Mouse (Mus musculus) mouse embryonic stem cell (cell line): Measurements from ENCODE around the gene Slc22a1.

Experiments used
- in situ Hi-C, 2 experiments: fragments of 300-500 bp; cut with MboI; formaldehyde crosslinking; loops; 1 replicate in 1 of 2; 3 replicates in 1 of 2; pipeline ENCODE4 v1.14.3; 2019 to 2020; ENCODE audit warnings: low sequenced_read_pairs in 2 of 2, low pct_unique_long_range_greater_than_20kb in 1 of 2, mixed read lengths in 1 of 2; ENCODE audit not compliant: unreplicated experiment in 1 of 2

The Slc22a1 gene

DNA sequence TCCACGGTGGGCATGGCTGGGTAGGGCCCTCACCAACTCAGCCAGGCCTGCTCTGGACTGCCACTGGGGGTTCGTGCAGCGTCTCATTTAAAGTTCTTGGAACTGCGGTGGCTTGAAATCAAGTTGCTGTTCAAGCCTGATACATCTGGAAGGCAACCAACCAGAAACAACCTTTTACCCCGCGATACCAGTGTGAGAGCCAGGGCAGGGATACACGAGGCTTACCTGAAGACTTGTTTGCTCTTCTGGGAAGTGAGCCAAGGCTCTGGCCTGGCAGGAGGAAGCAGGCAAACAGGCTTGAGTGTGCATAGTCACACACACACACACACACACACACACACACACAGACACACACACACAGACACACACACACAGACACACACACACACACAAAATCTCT lies at the start of gene Slc22a1:
TSS of gene Slc22a1 (minus strand) at position 184 of the 400 bp plus-strand sequence.
- in situ Hi-C loops, result no loop called here

DNA sequence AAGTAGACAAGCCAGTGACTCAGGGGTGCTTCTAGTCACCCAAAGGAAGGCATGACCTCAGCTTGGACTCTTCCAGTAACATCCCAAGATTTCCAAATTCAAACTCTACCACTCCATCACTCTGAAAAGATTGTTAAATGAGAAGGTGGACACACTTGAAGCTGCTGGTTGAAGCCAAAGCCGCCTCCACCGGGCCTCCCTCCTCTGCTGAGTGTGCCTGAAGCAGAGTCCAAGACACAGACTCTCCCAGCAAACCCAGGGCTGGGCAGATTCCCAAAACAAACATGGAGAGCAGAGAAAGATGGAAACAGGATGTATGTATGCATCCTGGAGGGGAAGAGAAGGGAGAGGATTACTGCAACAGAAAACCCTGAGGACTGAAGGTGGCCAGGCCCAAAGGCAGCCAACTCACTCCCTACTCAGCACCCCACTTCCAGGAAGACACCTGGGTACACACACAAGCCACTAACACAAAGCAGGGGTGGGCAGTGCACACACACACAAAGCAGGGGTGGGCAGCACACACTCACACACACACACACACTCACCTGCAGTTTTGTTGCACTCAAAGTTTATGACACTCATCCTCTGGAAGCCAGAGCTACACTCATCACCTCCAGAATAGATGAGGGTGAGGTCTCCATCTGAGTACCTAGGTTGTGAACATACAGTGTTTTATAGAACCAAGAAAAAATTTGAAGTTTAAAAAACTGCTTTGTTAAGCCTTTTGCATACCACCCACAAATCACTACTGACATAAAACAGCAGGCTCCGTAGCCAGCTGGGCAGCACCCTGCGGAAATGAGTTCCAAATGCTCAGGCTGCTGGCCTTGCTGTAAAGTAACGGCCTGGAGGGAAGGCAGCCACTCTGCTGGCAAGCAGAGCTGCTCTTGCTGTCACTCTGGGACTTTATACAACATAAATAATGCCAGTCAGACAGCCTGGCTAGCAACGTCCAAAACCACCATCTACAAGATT lies 49.4 kb upstream of the Slc22a1 start:
- in situ Hi-C loops, result no loop called here

DNA sequence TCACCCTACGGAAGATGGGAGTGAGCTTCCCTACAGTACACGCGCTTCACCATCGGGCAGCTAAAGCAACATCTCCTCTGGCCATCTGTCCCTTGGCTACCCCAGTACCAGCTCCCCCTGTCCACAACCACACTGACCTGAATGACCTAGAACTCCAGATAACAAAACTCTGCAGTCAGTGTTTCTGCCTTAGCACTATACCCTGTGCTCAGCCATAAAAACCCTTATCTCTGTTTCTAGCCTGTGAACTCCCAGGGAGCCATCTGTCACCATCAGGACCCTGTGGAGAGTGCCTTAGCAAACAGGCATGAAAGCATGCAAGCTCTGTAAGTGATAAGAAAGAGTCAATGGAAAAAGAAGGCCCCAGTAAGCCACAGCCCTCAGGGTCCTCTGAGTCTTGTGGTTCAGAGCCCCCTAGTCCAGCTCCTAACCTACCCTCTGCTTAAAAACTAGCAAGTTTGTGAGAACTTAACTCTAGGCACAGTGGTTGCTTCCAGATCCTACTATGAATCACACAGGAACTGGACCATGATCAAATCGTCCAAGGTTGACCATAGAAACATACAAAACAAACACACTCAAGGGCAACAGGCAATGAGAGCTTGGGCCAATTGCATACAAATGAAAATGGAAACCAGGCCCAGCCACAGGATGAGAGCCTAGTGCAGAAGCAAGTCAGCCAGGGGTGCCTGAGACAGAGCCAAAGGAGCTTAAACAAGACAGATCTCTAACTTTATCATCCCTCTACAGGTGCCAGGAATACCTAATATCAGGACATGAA lies 48.5 kb upstream of the Slc22a1 start:
- in situ Hi-C loops, result no loop called here

GRCm38 (mm10) chr17:12722622-12723021 lies 47.0 kb upstream of the Slc22a1 start:
- in situ Hi-C loops, result no loop called here

- in situ Hi-C loops, result no loop called here
Measured at GRCm38 (mm10) chr17:12721118-12721886, 45.7 kb upstream of the Slc22a1 start.

GRCm38 (mm10) chr17:12718251-12718650 lies 42.6 kb upstream of the Slc22a1 start:
- in situ Hi-C loops, result no loop called here

DNA sequence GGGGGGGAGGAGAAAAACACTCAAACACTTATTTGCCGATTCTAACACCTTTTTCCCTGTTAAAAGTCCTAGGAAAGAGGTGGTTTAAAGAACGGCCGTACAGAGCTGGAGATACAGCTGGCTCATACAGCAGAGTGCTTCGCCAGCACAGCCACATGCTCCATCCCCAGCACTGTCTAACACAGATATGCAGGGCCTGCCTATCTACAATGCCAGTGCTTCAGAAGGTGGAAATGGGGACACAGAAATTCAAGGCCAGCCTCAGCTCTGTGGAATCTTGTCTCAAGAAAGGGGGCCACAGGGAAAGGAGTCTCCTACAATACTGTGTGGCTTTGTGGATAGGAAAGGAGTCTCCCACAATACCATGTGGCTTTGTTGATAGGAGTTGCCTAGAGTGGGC lies 41.8 kb upstream of the Slc22a1 start:
- in situ Hi-C loops, result no loop called here

GRCm38 (mm10) chr17:12715032-12715431 lies 39.4 kb upstream of the Slc22a1 start:
- in situ Hi-C loops, result no loop called here

DNA sequence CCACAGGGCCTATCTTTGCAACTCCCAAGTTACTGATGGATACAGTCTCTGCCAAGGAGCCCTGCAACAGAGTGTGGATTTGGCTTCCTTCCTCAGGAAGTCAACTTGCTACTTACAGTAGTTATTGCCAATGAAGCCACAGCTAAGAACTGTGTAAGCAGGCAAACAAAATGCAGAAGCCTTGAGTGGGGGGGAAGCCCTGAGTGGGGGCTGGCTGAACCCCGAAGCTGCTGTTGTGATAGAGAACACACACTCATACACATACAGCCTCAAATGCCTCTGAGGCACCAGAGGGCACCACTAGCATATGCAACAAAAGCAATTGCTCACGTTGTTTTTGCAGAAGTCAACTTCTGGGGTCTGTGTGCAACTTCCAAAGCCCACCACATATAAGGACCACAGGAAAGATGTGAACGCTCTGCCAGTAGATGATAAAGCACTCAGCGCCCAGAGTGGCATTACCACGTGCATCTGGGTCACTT lies 38.5 kb upstream of the Slc22a1 start:
- in situ Hi-C loops, result no loop called here

- in situ Hi-C loops, result no loop called here
Measured at GRCm38 (mm10) chr17:12712993-12713392, 37.4 kb upstream of the Slc22a1 start.

- in situ Hi-C loops, result no loop called here
Measured at GRCm38 (mm10) chr17:12712191-12712590, 36.6 kb upstream of the Slc22a1 start.

DNA sequence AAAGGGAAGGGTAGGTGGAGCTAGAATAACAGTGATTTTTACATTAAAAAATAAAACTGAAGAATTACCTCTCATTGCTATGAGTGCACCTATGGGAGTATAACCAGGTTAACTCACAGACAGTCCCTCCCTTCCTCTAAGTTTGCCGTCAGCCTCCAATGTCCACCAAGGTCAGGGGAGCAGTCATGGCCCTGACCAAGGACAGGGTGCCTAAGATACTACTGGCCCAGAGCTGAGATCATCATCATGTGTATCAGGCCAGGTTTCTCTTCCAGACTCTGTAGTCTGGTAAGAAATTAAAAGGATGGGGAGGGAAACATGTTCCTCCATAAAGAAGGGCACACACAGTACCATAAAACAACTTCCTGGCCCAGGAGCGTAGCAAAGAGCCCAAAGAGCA lies 35.3 kb upstream of the Slc22a1 start:
- in situ Hi-C loops, result no loop called here

DNA sequence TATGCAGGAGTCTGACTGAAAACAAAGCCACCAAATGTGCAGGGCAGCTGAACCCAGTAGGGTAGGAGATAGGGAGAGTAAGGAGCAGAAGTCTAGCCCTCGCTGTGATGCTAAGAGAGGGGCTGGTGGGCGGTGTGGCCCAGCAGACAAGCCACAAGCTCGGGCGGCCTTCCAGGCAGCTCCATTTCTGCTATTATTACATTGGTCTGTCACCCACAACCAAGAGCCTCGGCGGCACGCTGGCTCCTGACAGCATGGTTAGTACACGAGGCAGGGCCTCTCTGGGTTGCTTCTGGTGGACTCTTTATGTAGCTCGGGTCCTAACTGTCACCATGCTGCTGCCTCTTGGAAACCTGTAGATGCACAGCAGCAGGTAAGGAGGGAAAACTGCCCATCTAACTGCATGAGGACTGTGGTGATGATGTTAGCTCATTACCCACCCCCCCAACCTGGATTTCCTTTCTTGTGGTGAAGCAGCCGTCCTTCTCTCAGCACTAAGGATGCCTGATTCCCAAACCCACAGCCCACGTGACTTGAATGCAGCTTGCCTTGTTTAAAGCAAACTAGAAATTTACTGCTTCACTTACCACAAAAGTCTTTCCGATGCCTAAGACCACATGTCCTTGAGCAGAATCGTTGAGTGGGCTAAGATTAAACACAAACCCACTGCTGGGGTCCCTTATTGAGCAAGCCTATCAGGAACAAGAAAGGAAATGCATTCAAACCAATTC lies 34.6 kb upstream of the Slc22a1 start:
- in situ Hi-C loops, result no loop called here

DNA sequence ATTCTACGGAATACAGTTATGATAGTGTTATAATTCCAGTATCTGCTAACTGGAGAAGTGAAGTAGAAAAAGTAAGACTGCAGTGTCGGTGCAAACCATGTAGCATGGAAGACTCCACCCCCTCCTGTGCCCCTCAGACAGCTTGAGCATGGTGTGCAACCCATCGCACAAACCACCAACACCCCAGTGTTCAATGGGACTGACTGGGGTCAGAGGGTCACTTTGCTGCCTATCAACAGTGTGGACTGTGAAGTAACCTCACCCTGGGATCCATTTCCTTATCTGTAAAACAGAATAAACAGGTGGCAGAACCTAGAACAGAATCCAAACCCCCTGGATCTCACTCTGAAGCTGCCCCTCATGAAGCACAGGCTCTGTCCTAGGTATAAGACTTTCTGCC lies 32.8 kb upstream of the Slc22a1 start:
- in situ Hi-C loops, result no loop called here

- in situ Hi-C loops, result no loop called here
Measured at GRCm38 (mm10) chr17:12706590-12707049, 31.0 kb upstream of the Slc22a1 start.

GRCm38 (mm10) chr17:12702901-12703300 lies 27.3 kb upstream of the Slc22a1 start:
- in situ Hi-C loops, result no loop called here

- in situ Hi-C loops, result no loop called here
Measured at GRCm38 (mm10) chr17:12700373-12700772, 24.7 kb upstream of the Slc22a1 start.

- in situ Hi-C loops, result no loop called here
Measured at GRCm38 (mm10) chr17:12691899-12692298, 16.3 kb upstream of the Slc22a1 start.
